Mouse (Mus musculus) layer of hippocampus, adult 6 months (tissue): ENCODE results near the gene Gm29735. TPM values are rescaled to one million over a fixed set of nuclear protein-coding genes. Genes with fewer than 3 reads are reported as not detected.

ENCODE experiments used
- long read RNA-seq, 2 experiments: library from polyadenylated mRNA; unstranded; transcript quantifications; one replicate each; pipeline ENCODE4 v2.0.0; 2019 to 2020
- polyA plus RNA-seq: library from polyadenylated mRNA; unstranded; fragments of <200 nt; fragmentation: Nextera tagmentation; gene quantifications from 2 replicates; pipeline ENCODE4 v1.2.3, GENCODE M21; 2021

The Gm29735 gene
- not detected in 2 replicates for polyA plus RNA-seq
- long read RNA-seq, experiment 1, result 0 reads
- long read RNA-seq, experiment 2, result 0 reads

DNA sequence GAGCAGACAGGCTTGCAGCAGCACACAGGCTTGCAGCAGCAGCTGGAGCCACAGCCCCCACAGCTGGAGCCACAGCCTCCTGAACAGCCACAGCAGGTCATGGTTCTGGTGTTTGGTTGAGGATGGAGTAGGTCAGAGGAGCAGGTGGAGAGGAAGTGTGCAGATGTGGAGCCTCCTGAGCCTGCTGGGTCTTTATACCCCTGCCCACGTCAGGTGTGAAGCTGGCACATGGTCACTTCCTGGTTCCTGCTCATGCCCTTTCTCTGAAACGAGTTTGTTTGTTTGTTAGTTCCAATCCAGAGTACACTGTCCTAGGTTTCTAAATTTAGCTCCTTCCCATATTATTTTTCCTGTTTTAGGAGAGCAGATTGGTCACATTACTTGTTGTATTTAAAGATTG lies at the start of gene Gm29735:
Gm29735 (minus strand) TSS at position 101 of the 400 bp plus-strand sequence.

DNA sequence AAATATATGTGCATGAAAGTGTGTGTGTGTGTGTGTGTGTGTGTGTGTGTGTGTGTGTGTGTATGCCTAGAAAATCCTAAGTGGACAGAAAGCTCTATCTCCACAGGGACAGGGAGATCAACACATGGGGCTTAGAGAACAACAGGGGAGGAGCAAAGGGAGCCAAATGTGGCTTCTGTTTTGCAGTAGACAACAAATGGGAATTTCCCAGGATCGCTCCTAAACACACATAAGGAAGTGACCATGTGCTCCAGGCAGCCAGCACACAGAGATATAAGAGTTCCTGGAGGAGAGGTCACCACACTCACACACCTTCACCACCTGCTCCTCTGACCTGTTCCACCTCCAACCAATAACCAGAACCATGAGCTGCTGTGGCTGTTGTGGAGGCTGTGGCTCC lies 44.2 kb upstream of the Gm29735 start, which contains the start of gene Krtap5-3:
Krtap5-3 (plus strand) TSS at position 301 of the 400 bp plus-strand sequence.

DNA sequence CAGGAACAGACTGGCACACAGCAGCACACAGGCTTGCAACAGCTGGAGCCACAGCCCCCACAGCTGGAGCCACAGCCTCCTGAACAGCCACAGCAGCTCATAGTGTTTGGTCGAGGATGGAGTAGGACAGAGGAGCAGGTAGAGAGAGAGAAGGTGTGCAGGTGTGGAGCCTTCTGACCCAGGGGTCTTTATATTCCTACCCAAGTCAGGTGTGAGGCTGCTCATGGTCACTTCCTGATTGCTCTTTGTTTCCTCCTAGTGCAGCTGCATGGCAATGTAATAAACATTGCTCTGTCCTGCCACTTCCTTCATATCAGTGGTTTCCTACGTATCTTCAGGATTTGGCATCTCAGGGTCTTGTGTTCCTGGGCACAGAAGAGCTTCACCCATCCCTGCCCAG lies 33.4 kb upstream of the Gm29735 start, which contains the start of gene Gm10153:
Gm10153 (minus strand) TSS at position 101 of the 400 bp plus-strand sequence.

GRCm38 (mm10) chr7:142175905-142176304 lies 19.0 kb upstream of the Gm29735 start, which contains the start of gene Krtap5-2:
Gene Krtap5-2, minus strand, starts transcription at chr7:142176005.

GRCm38 (mm10) chr7:142165639-142166038 lies 8.7 kb upstream of the Gm29735 start, which contains the start of gene Gm4553:
Gene Gm4553, minus strand, starts transcription at chr7:142165739.

GRCm38 (mm10) chr7:142144507-142144906 lies 12.4 kb downstream of the Gm29735 start, which contains the start of gene Gm45337:
Gene Gm45337, minus strand, starts transcription at chr7:142144607.

DNA sequence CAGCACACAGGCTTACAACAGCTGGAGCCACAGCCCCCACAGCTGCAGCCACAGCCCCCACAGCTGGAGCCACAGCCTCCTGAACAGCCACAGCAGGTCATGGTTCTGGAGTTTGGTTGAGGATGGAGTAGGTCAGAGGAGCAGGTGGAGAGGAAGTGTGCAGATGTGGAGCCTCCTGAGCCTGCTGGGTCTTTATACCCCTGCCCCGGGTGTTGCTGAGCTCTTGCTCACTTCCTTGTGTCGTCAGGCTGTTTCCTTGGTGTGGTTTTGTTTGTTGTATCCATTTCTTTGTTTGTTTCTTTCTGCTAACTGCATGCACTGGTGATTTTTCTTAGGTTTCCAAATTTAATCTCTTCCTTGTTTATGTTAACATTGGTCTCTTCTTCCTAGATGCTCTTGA lies 21.0 kb downstream of the Gm29735 start, which contains the start of gene Gm39115:
Gm39115 (minus strand) TSS at position 101 of the 400 bp plus-strand sequence.

GRCm38 (mm10) chr7:142120629-142121028 lies 36.3 kb downstream of the Gm29735 start, which contains the start of gene Gm45618:
Gene Gm45618, minus strand, starts transcription at chr7:142120729.

Other genes starting within 250 kb of the Gm29735 start
- gene Tollip, start 238.6 kb downstream of the Gm29735 start, polyA plus RNA-seq, result 63.0 and 65.5 TPM in 2 replicates
- 13.8 and 18.3 TPM in 2 replicates for gene Brsk2, start 207.4 kb downstream of the Gm29735 start, polyA plus RNA-seq
- 42.0 and 42.7 TPM in 2 replicates for gene Mob2, start 96.0 kb downstream of the Gm29735 start, polyA plus RNA-seq
- gene Dusp8, start 61.3 kb downstream of the Gm29735 start, polyA plus RNA-seq, result 22.7 and 63.1 TPM in 2 replicates
- not detected in 2 replicates for gene Gm45618, start 36.4 kb downstream of the Gm29735 start, polyA plus RNA-seq
- not detected in 2 replicates for gene Gm39115, start 21.1 kb downstream of the Gm29735 start, polyA plus RNA-seq
- not detected in 2 replicates for gene Gm45337, start 12.5 kb downstream of the Gm29735 start, polyA plus RNA-seq
- gene Gm4553, start 8.6 kb upstream of the Gm29735 start, polyA plus RNA-seq, result not detected in 2 replicates
- gene Krtap5-2, start 18.9 kb upstream of the Gm29735 start, polyA plus RNA-seq, result not detected in 2 replicates
- gene Gm10153, start 33.3 kb upstream of the Gm29735 start, polyA plus RNA-seq, result not detected in 2 replicates
- gene Krtap5-3, start 44.3 kb upstream of the Gm29735 start, polyA plus RNA-seq, result not detected in 2 replicates
- not detected in 2 replicates for gene Gm7579, start 54.7 kb upstream of the Gm29735 start, polyA plus RNA-seq
- not detected in 2 replicates for gene Krtap5-5, start 72.9 kb upstream of the Gm29735 start, polyA plus RNA-seq
- gene Gm40460, start 84.0 kb upstream of the Gm29735 start, polyA plus RNA-seq, result not detected in 2 replicates
- gene Gm2431, start 101.2 kb upstream of the Gm29735 start, polyA plus RNA-seq, result not detected in 2 replicates
- not detected in 2 replicates for gene Gm4559, start 117.2 kb upstream of the Gm29735 start, polyA plus RNA-seq
- gene Krtap5-1, start 140.0 kb upstream of the Gm29735 start, polyA plus RNA-seq, result not detected in 2 replicates
- not detected in 2 replicates for gene Krtap5-4, start 146.4 kb upstream of the Gm29735 start, polyA plus RNA-seq
- 36.8 and 37.1 TPM in 2 replicates for gene Ifitm10, start 216.6 kb upstream of the Gm29735 start, polyA plus RNA-seq
- gene Gm49369, start 225.6 kb upstream of the Gm29735 start, polyA plus RNA-seq, result 0.75 and 1.3 TPM in 2 replicates
- gene Ctsd, start 230.9 kb upstream of the Gm29735 start, polyA plus RNA-seq, result 498 and 676 TPM in 2 replicates